Mouse (Mus musculus): ENCODE results near the gene Wasl. TPM values are rescaled to one million over a fixed set of nuclear protein-coding genes. Genes with fewer than 3 reads are reported as not detected.
A peak's percentile ranks its signal among the peaks of the same experiment; 100 is the strongest.

The Wasl gene
- polyA plus RNA-seq, 1 experiment from 2014 or later: 63.0 TPM

DNA sequence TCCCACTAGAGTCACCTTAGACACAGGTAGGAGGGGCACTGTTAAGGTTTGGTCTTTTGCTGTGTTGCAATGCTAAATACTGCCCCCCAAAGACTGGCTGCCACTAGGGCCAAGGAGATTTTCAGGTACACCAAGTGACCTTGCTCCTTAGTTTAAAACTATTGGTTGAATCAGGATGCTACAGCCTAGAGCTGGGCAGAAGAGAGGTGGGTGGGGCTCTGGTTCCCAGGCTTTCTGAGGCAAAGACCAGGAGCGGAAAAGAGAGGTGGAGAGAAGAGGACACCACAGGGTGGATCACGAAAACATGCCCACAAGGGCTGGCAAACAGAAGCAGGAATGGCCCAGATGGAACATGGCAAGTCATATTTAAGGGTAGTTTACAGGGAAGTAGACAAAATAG, 22.6 kb downstream of the Wasl start:
- no peaks in the 10 kb centered on the region for H3K4me1 ChIP-seq (replicated peaks)
- no peaks in the 10 kb centered on the region for H3K9me3 ChIP-seq
- H3K9ac ChIP-seq: no peak overlapping the region
- no peaks in the 10 kb centered on the region for H3K27me3 ChIP-seq
- no peak for ATAC-seq (ENCODE audit: low read depth)
- no peak overlapping the region for H3K4me3 ChIP-seq
- H3K27ac ChIP-seq (replicated peaks): no peak overlapping the region
- 96% methylated on average over 2 of the region's 2 CpGs for WGBS
- no peaks in the 10 kb centered on the region for H3K36me3 ChIP-seq
- no peak overlapping the region for H3K4me2 ChIP-seq

DNA sequence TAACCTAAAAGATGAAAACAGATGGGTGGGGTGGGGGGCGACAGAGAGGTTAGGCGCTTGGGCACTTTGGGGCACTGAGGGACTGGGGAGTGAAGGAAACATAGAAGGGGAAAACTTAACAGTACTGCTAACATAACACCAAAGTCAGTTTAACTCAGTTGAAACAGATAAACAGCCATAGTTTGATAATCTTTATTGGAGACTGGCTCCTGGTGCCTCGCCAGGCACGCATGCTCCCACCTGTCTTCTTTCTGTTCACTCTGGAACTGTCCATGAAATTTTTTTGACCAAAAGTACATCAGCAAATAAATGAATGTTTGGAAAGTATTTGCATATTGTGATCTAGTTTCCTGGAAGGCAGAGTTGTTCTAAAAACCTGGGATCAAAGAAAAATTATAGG, 23.5 kb downstream of the Wasl start:
- WGBS: 90% methylated on average over 4 of the region's 4 CpGs
- no peaks in the 10 kb centered on the region for H3K9me3 ChIP-seq
- ATAC-seq (ENCODE audit: low read depth): no peak

DNA sequence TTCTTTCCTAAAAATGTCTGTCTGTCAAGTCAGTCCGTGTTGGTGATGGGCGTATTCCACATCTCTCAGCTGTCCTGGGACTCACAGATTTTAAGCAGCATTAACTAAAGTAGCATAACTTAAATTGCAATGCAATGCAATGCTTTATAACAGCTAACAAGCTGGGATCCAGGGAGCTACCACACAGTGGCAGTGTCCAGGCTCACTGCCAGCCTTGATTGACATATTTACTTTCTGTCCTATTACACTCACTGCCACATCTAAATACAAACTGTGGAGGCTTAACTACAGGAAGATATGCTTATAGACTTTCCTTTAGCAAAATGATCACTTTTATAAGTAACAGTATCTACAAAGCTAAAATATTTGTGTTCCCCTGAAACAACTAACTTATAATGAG, 29.0 kb downstream of the Wasl start:
- H3K27ac ChIP-seq (replicated peaks): no peak overlapping the region
- no peak for ATAC-seq (ENCODE audit: low read depth)
- no peaks in the 10 kb centered on the region for H3K9me3 ChIP-seq
- H3K4me1 ChIP-seq (replicated peaks): no peaks in the 10 kb centered on the region
- no peak overlapping the region for H3K9ac ChIP-seq
- no peak overlapping the region for H3K4me3 ChIP-seq
- peaks cover 14% of the 10 kb centered on the region; the same call in 1 of the 2 replicates for H3K36me3 ChIP-seq
- WGBS: 91% methylated on average over 2 of the region's 2 CpGs
- no peaks in the 10 kb centered on the region for H3K27me3 ChIP-seq
- H3K4me2 ChIP-seq: no peak overlapping the region

More for the DNA sequence above, 23.5 kb downstream of the Wasl start:
- Histone ChIP-seq H3K4me2 (no peak overlapping the region), H3K36me3 (no peaks in the 10 kb centered on the region), H3K4me1 (replicated peaks) (no peaks in the 10 kb centered on the region), H3K27ac (replicated peaks) (no peak overlapping the region), H3K27me3 (no peaks in the 10 kb centered on the region), H3K9ac (no peak overlapping the region), H3K4me3 (no peak overlapping the region)

DNA sequence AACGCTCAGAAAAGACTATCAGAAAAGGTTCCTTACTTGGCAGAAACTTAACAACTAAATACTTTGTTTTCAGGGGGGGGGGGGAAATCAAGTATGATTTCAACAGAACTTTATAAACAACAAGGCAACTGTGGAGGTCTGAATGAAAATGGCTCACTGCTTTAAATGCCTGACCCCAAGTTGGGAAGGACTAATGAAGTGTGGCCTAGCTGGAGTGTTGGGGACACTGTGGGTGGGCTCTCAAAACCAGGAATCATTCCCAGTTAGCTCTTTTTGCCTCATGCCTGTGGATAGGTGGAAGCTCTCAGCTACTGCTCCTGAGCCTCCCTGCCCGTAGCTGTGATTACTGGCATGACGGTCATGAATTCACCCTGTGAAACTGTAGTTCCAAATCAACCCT, 30.7 kb downstream of the Wasl start:
- Histone ChIP-seq H3K9ac (no peak overlapping the region), H3K36me3 (peaks cover 14% of the 10 kb centered on the region; the same call in 1 of the 2 replicates), H3K4me1 (replicated peaks) (no peaks in the 10 kb centered on the region), H3K4me2 (no peak overlapping the region), H3K9me3 (no peaks in the 10 kb centered on the region), H3K27ac (replicated peaks) (no peak overlapping the region), H3K27me3 (no peaks in the 10 kb centered on the region), H3K4me3 (no peak overlapping the region)
- WGBS: 84% methylated on average over 3 of the region's 3 CpGs
- no peak for ATAC-seq (ENCODE audit: low read depth)

- Histone ChIP-seq H3K4me3 (no peak overlapping the region), H3K4me1 (replicated peaks) (no peaks in the 10 kb centered on the region), H3K27me3 (no peaks in the 10 kb centered on the region), H3K4me2 (no peak overlapping the region), H3K9ac (no peak overlapping the region), H3K27ac (replicated peaks) (no peak overlapping the region), H3K36me3 (peaks cover 14% of the 10 kb centered on the region; the same call in 1 of the 2 replicates), H3K9me3 (no peaks in the 10 kb centered on the region)
- WGBS: 85% methylated on average over 4 of the region's 4 CpGs
- ATAC-seq (ENCODE audit: low read depth): no peak
Measured at GRCm38 (mm10) chr6:24632061-24632460, 32.7 kb downstream of the Wasl start.

DNA sequence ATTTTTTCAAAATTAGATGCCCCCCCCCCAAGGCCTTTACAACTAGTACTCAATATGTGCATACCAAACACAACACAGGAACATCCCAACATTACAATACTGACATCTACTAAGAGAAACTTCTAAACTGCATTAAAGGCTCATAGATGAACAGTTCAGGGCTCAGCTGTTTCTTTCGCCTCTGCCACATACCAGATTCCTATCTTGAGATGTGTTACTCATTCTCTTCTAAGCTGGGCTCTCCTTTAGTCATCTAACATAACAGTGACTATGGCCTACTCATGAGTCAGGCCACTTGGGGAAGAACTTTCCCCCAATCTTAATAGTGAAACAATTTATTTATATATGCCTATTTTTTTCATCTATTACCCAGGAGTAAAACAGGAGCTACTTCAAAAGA, 36.3 kb downstream of the Wasl start:
- no peaks in the 10 kb centered on the region for H3K4me1 ChIP-seq (replicated peaks)
- H3K4me2 ChIP-seq: no peak overlapping the region
- no peak overlapping the region for H3K27ac ChIP-seq (replicated peaks)
- H3K4me3 ChIP-seq: no peak overlapping the region
- no peak overlapping the region for H3K9ac ChIP-seq
- H3K36me3 ChIP-seq: peaks cover 20% of the 10 kb centered on the region
- H3K27me3 ChIP-seq: no peaks in the 10 kb centered on the region
- no peaks in the 10 kb centered on the region for H3K9me3 ChIP-seq
- WGBS: 84% methylated on average over 1 of the region's 1 CpGs
- no peak for ATAC-seq (ENCODE audit: low read depth)

DNA sequence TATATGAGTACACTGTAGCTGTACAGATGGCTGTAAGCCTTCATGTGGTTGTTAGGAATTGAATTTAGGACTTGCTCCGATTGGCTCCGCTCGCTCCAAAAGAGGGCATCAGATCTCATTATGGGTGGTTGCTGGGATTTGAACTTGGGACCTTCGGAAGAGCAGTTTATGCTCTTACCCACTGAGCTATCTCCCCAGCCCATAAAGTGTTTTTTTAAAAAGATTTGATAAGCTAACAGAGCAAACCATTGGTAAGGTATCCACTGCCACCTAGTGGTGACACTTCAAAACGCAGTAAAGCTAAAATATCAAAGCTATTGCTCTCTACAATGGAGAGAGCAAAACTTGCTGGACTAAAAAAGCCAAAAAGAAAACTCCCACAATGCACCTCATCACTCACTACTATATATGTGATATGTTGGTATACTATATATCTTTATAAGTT, 37.2 kb downstream of the Wasl start:
- WGBS: 67% methylated on average over 5 of the region's 5 CpGs
- H3K36me3 ChIP-seq: peaks cover 17% of the 10 kb centered on the region

GRCm38 (mm10) chr6:24622098-24622497, 42.7 kb downstream of the Wasl start:
- ATAC-seq (ENCODE audit: low read depth): no peak
- Histone ChIP-seq H3K27ac (replicated peaks) (no peak overlapping the region), H3K36me3 (peaks cover 46% of the 10 kb centered on the region), H3K27me3 (no peaks in the 10 kb centered on the region), H3K9me3 (no peaks in the 10 kb centered on the region), H3K4me1 (replicated peaks) (no peaks in the 10 kb centered on the region), H3K9ac (no peak overlapping the region), H3K4me3 (no peak overlapping the region), H3K4me2 (no peak overlapping the region)
- 97% methylated on average over 2 of the region's 2 CpGs for WGBS

More for the DNA sequence above, 37.2 kb downstream of the Wasl start:
- Histone ChIP-seq H3K27ac (replicated peaks) (no peak overlapping the region), H3K4me2 (no peak overlapping the region), H3K9me3 (no peaks in the 10 kb centered on the region), H3K9ac (no peak overlapping the region), H3K27me3 (no peaks in the 10 kb centered on the region), H3K4me1 (replicated peaks) (no peaks in the 10 kb centered on the region), H3K4me3 (no peak overlapping the region)
- peak; percentile 56 for ATAC-seq (ENCODE audit: low read depth)

DNA sequence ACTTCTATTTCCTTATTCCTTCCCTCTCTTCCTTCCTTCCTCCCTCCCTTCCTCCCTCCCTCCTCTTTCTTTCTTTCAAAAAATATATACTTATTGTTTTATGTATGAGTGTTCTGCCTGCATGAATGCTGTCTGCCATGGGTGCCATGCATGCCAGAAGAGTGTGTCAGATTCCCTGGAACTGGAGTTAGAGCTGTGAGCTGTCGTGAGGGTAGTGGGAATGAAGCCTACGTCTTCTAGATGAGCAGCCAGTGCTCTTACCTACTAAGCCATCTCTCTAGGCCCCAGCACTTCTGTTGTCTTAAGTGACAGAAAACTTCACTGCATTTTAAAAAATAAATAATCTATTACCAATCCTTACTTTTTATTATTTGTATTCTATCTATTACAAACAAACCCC, 43.9 kb downstream of the Wasl start:
- H3K27me3 ChIP-seq: no peaks in the 10 kb centered on the region
- no peaks in the 10 kb centered on the region for H3K9me3 ChIP-seq
- no peaks in the 10 kb centered on the region for H3K4me1 ChIP-seq (replicated peaks)
- no peak overlapping the region for H3K4me3 ChIP-seq
- no peak overlapping the region for H3K9ac ChIP-seq
- ATAC-seq (ENCODE audit: low read depth): no peak
- H3K4me2 ChIP-seq: no peak overlapping the region
- H3K36me3 ChIP-seq: peaks cover 51% of the 10 kb centered on the region
- 93% methylated on average over 2 of the region's 2 CpGs for WGBS
- no peak overlapping the region for H3K27ac ChIP-seq (replicated peaks)

- Histone ChIP-seq H3K27me3 (no peaks in the 10 kb centered on the region), H3K4me1 (replicated peaks) (no peaks in the 10 kb centered on the region), H3K9ac (no peak overlapping the region), H3K27ac (replicated peaks) (no peak overlapping the region), H3K4me2 (no peak overlapping the region), H3K4me3 (no peak overlapping the region), H3K36me3 (peaks cover 57% of the 10 kb centered on the region), H3K9me3 (no peaks in the 10 kb centered on the region)
- WGBS: 69% methylated on average over 6 of the region's 6 CpGs
- ATAC-seq (ENCODE audit: low read depth): peak; percentile 65; the same call in 1 of the 2 replicates
Measured at GRCm38 (mm10) chr6:24619285-24620045, 45.3 kb downstream of the Wasl start.

DNA sequence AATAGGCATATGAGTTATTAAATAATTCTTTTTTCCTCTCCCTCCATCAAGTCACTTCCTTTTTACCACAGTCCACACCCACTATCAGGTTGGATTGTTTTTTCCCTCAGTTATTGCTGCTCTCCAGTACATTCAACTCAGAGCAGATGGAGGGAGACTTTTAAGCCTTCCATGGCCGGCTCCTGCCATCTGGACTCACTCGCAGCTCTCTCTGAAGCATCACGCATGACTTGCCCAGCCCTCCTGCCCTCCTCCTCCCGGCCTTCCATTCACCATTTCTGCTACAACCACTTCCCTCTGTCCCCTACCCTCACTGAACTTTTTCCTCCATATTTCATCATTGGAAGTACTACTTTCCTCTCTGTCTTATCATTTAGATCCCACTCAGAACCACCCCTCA, 48.1 kb downstream of the Wasl start:
- H3K9ac ChIP-seq: no peak overlapping the region
- no peaks in the 10 kb centered on the region for H3K4me1 ChIP-seq (replicated peaks)
- H3K4me2 ChIP-seq: no peak overlapping the region
- no peak for ATAC-seq (ENCODE audit: low read depth)
- no peaks in the 10 kb centered on the region for H3K27me3 ChIP-seq
- 65% methylated on average over 4 of the region's 4 CpGs for WGBS
- H3K27ac ChIP-seq (replicated peaks): no peak overlapping the region
- H3K36me3 ChIP-seq: peaks cover 60% of the 10 kb centered on the region
- H3K4me3 ChIP-seq: no peak overlapping the region
- no peaks in the 10 kb centered on the region for H3K9me3 ChIP-seq

DNA sequence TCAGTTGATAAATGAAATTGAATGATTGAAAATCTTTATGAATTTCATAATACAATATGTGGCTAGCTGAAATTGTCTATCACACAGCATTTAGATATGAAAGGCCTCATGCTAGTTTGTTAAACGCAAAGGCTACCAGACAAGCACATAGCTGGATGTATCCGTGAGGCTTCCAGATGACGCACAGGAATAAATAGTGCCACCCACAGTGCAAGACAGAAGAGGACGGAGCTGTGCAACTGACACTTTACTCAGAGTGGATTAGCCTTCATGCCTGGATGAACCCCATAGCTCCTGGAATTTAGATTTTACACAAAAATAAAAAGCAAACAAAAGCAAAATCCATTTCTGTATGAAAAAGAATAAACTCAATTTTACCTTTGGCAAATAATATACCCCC, 50.9 kb downstream of the Wasl start:
- Histone ChIP-seq H3K9me3 (no peaks in the 10 kb centered on the region), H3K36me3 (peaks cover 51% of the 10 kb centered on the region), H3K4me2 (no peak overlapping the region), H3K4me3 (no peak overlapping the region), H3K27ac (replicated peaks) (no peak overlapping the region), H3K9ac (no peak overlapping the region), H3K27me3 (no peaks in the 10 kb centered on the region), H3K4me1 (replicated peaks) (no peaks in the 10 kb centered on the region)
- WGBS: 74% methylated on average over 4 of the region's 4 CpGs
- no peak for ATAC-seq (ENCODE audit: low read depth)

DNA sequence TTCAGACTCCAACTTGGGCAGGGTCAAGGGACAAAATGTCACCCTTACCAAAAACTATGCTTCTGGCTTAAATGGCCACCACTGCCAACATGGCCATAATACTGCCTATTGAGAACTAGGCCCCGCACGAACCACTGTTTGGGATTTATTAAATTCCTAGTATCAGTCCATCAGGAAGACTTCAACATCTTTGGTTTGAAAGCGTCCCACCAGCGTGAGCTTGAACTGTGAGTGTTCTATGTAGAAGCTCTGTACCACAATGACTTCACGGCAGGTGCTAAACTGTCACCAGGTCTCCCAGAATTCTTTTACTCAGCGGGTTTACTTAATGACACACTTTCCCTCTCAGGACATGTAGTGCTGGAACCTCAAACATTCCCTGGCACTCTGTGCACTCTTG, 51.5 kb downstream of the Wasl start:
- WGBS: 96% methylated on average over 6 of the region's 6 CpGs
- no peaks in the 10 kb centered on the region for H3K4me1 ChIP-seq (replicated peaks)
- no peak overlapping the region for H3K4me3 ChIP-seq
- H3K4me2 ChIP-seq: no peak overlapping the region
- H3K9ac ChIP-seq: no peak overlapping the region
- no peaks in the 10 kb centered on the region for H3K9me3 ChIP-seq
- peaks cover 50% of the 10 kb centered on the region for H3K36me3 ChIP-seq
- H3K27me3 ChIP-seq: no peaks in the 10 kb centered on the region
- no peak overlapping the region for H3K27ac ChIP-seq (replicated peaks)
- no peak for ATAC-seq (ENCODE audit: low read depth)
